Mouse (Mus musculus): Measurements from ENCODE around the gene Hsp90ab1.

Hsp90ab1 gene

DNA sequence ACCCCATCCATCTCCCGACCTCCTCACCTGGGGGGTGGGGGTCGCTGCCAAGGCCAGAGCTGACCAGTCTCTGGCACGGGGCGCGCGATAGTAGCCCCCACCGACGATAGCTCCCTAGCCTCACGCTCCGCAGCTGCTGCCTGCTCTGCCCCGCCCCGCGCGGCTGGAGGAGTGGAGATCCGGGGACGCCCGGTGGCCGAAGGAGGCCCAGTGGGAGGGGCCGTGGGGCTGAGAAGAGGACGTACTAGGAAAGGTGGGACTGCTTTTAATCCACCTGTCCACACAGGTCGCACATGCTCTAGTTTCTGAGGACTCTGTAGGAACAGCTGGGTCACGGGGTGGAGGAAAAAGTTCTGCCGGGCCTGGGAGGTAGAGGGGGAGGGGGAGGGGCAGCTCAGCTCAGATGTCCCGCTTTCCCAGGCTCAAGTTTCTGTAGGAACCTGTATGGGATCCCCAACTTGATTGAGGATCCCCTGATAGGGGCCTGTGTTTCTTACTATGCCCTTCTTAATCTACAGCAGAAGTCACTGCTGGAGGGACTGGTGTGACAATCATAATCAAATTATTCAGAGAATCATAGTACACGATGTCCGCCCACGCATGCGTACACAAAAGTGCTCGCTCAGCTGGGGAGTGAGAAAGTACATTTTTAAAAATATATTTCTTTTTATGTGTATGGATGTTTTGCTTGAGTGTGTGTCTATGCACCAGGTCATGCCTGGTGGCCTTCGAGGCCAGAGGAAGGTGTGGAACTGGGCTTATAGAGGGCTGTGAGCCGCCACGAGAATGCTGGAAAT, 26.6 kb upstream of the Hsp90ab1 start, which contains the start of gene Slc29a1:
Gene Slc29a1, minus strand, starts transcription at position 161 of the 797 bp plus-strand sequence.
- Histone ChIP-seq H3K9me3 (ENCODE audit: low read length) (no peaks in the 10 kb centered on the region), H3K36me3 (ENCODE audit: insufficient read depth, low read length) (peaks cover 24% of the 10 kb centered on the region), H3K4me3 (replicated peaks; ENCODE audit: low read length) (peak within 1 kb of the TSS; percentile 93), H3K4me1 (replicated peaks; ENCODE audit: low read depth, low read length) (peaks cover 76% of the 10 kb centered on the region), H3K27me3 (ENCODE audit: insufficient read depth, low read length) (no peaks in the 10 kb centered on the region)
- TF ChIP-seq CTCF (conservative IDR thresholded peaks at IDR 0.05; ENCODE audit: low read length) (no peak), POU5F1 (IDR thresholded peaks at IDR 0.05; ENCODE audit: borderline replicate concordance, low read length) (no peak), NANOG (IDR thresholded peaks at IDR 0.05; ENCODE audit: borderline replicate concordance, low read length) (no peak)

DNA sequence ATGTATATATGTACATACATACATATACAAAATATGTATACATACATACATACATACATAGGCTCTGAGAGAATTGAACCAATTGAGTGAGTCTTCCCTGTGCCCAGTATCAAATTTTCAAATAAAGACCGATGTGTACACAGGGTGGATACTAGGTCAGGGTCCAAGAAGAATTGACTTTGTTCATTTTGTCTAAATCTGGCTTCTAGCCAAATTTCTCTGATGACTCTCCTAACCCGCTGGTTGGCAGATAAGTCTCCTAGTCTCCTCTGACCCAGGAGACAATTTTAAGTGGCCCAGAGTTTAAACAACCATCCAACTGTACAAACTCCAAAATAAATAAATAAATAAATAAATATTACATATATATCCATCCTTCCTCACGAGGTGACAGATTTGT, 25.8 kb upstream of the Hsp90ab1 start:
- TF ChIP-seq NANOG (IDR thresholded peaks at IDR 0.05; ENCODE audit: borderline replicate concordance, low read length) (no peak), POU5F1 (IDR thresholded peaks at IDR 0.05; ENCODE audit: borderline replicate concordance, low read length) (no peak), CTCF (conservative IDR thresholded peaks at IDR 0.05; ENCODE audit: low read length) (no peak)
- Histone ChIP-seq H3K9me3 (ENCODE audit: low read length) (no peaks in the 10 kb centered on the region), H3K4me1 (replicated peaks; ENCODE audit: low read depth, low read length) (peaks cover 77% of the 10 kb centered on the region), H3K27me3 (ENCODE audit: insufficient read depth, low read length) (no peaks in the 10 kb centered on the region), H3K4me3 (replicated peaks; ENCODE audit: low read length) (peak overlapping the region; percentile 93), H3K36me3 (ENCODE audit: insufficient read depth, low read length) (peaks cover 24% of the 10 kb centered on the region)

DNA sequence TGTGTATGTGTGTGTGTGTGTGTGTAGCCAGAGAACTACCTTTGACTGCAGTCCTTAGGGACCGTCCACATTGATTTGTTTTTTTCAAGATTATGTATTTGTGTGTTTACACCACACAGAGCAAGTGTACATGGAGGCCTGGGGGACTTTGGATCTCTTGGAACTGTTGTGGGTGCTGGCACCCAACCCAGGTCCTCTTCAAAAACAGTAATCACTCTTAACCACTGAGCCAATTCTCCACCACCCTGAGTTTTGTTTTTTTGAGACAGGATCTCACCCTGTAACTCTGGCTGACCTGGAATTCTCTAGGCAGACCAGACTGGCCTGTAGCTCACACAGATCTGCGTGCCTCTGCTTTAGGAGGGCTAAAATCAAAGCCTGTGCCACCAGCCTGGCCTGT, 25.3 kb upstream of the Hsp90ab1 start:
- peak overlapping the region; percentile 93 for H3K4me3 ChIP-seq (replicated peaks; ENCODE audit: low read length)
- peaks cover 77% of the 10 kb centered on the region for H3K4me1 ChIP-seq (replicated peaks; ENCODE audit: low read depth, low read length)
- TF ChIP-seq POU5F1 (IDR thresholded peaks at IDR 0.05; ENCODE audit: borderline replicate concordance, low read length) (no peak), NANOG (IDR thresholded peaks at IDR 0.05; ENCODE audit: borderline replicate concordance, low read length) (no peak), CTCF (conservative IDR thresholded peaks at IDR 0.05; ENCODE audit: low read length) (no peak)
- no peaks in the 10 kb centered on the region for H3K9me3 ChIP-seq (ENCODE audit: low read length)
- no peaks in the 10 kb centered on the region for H3K27me3 ChIP-seq (ENCODE audit: insufficient read depth, low read length)
- peaks cover 28% of the 10 kb centered on the region for H3K36me3 ChIP-seq (ENCODE audit: insufficient read depth, low read length)

DNA sequence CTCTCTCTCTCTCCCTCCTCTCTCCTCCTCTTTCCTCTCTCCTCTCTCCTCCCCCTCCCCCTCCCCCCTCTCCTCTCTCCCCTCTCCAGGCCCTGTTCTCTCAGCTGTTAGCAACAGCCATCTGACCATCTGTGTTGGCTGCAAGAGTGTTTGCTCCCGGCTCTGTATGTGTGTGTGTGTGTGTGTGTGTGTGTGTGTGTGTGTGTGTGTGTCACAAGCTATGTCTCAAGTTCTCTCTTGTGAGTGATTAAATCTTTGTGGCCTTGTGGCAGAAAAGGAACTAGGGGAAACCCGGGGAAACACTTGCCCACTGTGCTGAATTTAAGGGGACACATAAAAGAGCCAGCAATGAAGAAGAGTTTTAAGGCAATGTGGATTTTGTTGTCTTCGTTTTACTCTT, 24.7 kb upstream of the Hsp90ab1 start:
- no peaks in the 10 kb centered on the region for H3K27me3 ChIP-seq (ENCODE audit: insufficient read depth, low read length)
- peaks cover 77% of the 10 kb centered on the region for H3K4me1 ChIP-seq (replicated peaks; ENCODE audit: low read depth, low read length)
- H3K4me3 ChIP-seq (replicated peaks; ENCODE audit: low read length) = peak overlapping the region; percentile 17; the same call in 1 of the 2 replicates
- H3K36me3 ChIP-seq (ENCODE audit: insufficient read depth, low read length) = peaks cover 34% of the 10 kb centered on the region
- no peak for TF ChIP-seq CTCF (conservative IDR thresholded peaks at IDR 0.05; ENCODE audit: low read length)
- TF ChIP-seq NANOG (IDR thresholded peaks at IDR 0.05; ENCODE audit: borderline replicate concordance, low read length) = no peak
- no peak for TF ChIP-seq POU5F1 (IDR thresholded peaks at IDR 0.05; ENCODE audit: borderline replicate concordance, low read length)
- H3K9me3 ChIP-seq (ENCODE audit: low read length) = no peaks in the 10 kb centered on the region

DNA sequence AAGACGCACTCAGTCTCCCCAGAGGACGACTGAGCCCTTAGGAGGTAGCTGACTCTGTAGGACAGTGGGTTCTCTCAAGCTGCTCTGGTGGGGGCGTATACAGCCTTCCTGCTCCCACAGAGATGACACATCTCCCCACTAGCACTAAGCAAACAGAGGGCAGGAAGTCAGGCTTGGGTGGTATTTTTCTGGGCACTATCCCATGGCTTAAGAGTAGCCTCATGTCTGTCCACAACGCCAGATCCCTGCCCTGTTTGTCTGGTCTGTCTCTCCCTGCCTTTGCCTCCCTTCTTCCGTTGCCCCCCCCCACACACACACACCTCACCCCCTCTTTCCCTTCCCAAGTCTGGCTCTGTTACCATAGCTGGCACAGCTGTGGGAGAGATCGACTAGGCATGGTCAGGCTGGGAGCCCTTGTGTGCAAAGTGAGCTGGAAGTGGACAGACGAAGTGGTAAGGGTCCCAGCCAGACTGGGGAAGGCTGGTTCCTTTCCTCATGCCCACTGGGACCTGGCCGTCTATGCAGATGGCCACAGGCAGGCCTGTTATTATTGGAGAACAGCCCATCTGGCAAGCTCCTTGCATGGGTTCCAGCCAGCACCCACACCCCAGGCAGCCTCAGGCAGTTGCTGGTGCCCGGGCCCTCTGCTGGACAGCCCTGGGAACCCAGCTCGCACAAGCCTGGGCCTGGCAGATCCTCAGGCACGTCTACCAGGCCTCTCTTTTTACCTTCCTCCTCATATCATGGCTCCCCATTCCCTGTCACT, 23.7 kb upstream of the Hsp90ab1 start:
- H3K36me3 ChIP-seq (ENCODE audit: insufficient read depth, low read length) = peaks cover 43% of the 10 kb centered on the region
- TF ChIP-seq NANOG (IDR thresholded peaks at IDR 0.05; ENCODE audit: borderline replicate concordance, low read length) (no peak), CTCF (conservative IDR thresholded peaks at IDR 0.05; ENCODE audit: low read length) (no peak), POU5F1 (IDR thresholded peaks at IDR 0.05; ENCODE audit: borderline replicate concordance, low read length) (no peak)
- H3K4me1 ChIP-seq (replicated peaks; ENCODE audit: low read depth, low read length) = peaks cover 80% of the 10 kb centered on the region
- H3K27me3 ChIP-seq (ENCODE audit: insufficient read depth, low read length) = no peaks in the 10 kb centered on the region
- peak overlapping the region; percentile 98 for H3K4me3 ChIP-seq (replicated peaks; ENCODE audit: low read length)
- no peaks in the 10 kb centered on the region for H3K9me3 ChIP-seq (ENCODE audit: low read length)

DNA sequence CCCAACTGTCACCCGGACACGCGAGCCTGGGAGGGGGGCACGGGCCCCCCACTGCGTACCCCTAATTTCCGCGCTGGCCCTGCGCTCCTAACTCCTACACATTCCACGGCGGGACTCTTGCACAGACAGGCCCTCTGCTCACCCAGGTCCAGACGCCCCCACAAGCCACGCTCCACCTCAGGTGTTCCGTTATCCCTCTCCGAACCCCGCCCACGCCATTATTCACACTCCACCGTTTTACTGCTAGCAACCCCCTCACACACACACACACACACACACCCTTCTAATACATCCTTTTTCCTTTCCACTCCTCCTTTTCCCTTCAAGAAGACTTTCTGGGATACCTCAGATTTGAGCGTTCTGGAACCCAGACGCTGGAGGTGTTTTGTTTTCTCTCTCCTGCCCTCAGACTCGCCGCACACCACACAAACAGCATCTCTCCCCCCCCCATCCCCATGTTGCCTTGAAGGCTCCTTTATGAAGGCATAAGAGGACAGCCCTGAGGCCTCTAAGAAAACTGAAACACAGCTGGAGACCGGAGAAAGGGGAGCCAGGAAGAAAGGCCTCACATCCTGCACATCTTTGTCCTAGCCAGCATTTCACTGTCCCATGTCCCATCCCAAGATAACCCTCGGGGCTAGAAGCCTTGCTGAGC, 22.8 kb upstream of the Hsp90ab1 start:
- H3K9me3 ChIP-seq (ENCODE audit: low read length) = no peaks in the 10 kb centered on the region
- TF ChIP-seq NANOG (IDR thresholded peaks at IDR 0.05; ENCODE audit: borderline replicate concordance, low read length) = no peak
- no peak for TF ChIP-seq CTCF (conservative IDR thresholded peaks at IDR 0.05; ENCODE audit: low read length)
- no peak for TF ChIP-seq POU5F1 (IDR thresholded peaks at IDR 0.05; ENCODE audit: borderline replicate concordance, low read length)
- H3K36me3 ChIP-seq (ENCODE audit: insufficient read depth, low read length) = peaks cover 49% of the 10 kb centered on the region
- no peaks in the 10 kb centered on the region for H3K27me3 ChIP-seq (ENCODE audit: insufficient read depth, low read length)
- peak overlapping the region; percentile 98 for H3K4me3 ChIP-seq (replicated peaks; ENCODE audit: low read length)
- H3K4me1 ChIP-seq (replicated peaks; ENCODE audit: low read depth, low read length) = peaks cover 86% of the 10 kb centered on the region

DNA sequence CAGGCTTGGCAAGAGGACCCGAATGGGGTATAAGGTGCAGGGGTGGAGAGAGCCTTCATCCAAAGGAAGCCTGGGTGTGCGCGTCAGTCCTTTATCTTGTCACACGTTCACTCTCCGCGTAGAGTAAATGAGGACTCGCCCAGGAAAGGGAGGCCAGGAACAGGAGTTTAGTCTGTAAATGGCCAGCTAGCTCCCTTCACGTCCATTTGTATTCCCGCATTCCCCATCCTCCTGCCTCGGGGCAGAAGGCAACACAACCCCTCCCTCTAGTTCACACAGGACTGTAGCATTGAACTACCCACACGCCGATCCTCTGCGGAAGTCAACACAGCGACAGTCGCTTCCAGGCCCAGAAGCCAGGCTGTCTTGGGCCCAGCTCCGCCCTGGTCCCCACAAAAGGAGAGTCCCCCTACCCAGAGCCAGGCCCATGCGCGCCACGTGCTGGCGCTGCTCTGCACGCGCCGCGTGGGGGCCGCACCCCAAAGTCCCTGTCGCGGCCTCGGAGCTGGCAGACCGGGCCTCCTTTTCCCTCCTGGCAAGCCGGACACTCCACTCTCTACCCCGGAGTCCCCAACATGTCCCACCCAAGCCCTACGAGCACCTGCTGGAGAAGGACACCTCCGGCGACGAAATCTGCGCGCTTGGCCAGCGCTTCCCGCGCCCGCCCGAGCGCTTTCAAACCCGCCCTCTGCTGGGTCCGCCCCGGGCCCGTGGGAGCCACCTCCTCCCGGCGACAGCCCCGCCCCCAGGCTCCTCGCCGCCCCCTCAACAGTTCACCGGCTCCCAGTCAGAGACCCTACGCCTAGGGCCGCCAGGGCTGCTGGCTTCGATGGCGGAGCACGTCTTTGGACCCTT, 22.0 kb upstream of the Hsp90ab1 start:
- H3K4me3 ChIP-seq (replicated peaks; ENCODE audit: low read length) = peak overlapping the region; percentile 98
- no peaks in the 10 kb centered on the region for H3K9me3 ChIP-seq (ENCODE audit: low read length)
- peaks cover 86% of the 10 kb centered on the region for H3K4me1 ChIP-seq (replicated peaks; ENCODE audit: low read depth, low read length)
- H3K27me3 ChIP-seq (ENCODE audit: insufficient read depth, low read length) = no peaks in the 10 kb centered on the region
- TF ChIP-seq POU5F1 (IDR thresholded peaks at IDR 0.05; ENCODE audit: borderline replicate concordance, low read length) = no peak
- no peak for TF ChIP-seq NANOG (IDR thresholded peaks at IDR 0.05; ENCODE audit: borderline replicate concordance, low read length)
- H3K36me3 ChIP-seq (ENCODE audit: insufficient read depth, low read length) = peaks cover 49% of the 10 kb centered on the region
